Mouse (Mus musculus) lung, adult 2 months (tissue): Measurements from ENCODE around the gene Gm44790. TPM values are rescaled to one million over a fixed set of nuclear protein-coding genes. Genes with fewer than 3 reads are reported as not detected.
A peak's percentile ranks its signal among the peaks of the same experiment; 100 is the strongest.

Source experiments
- DNase-seq: peaks from one replicate; pipeline ENCODE4 v3.0.0; 2022
- H3K4me1 ChIP-seq: fragments of 200-500 bp; 2 replicates; pipeline ENCODE4 v1.6.1; 2011; ENCODE audit warnings: low read length; ENCODE audit not compliant: control insufficient read depth, insufficient read depth
- H3K4me3 ChIP-seq: fragments of 200-500 bp; replicated peaks from 2 replicates; pipeline ENCODE3; 2011; ENCODE audit warnings: low read depth, mild to moderate bottlenecking, control low read depth, low read length; ENCODE audit errors: extremely low read depth
- CTCF ChIP-seq: fragments of 200-500 bp; IDR thresholded peaks from 2 replicates; pipeline ENCODE4 v1.5.1; 2011; ENCODE audit warnings: mild to moderate bottlenecking, low read length, control low read depth; ENCODE audit not compliant: insufficient read depth
- POLR2A ChIP-seq: fragments of 200-500 bp; IDR thresholded peaks from 2 replicates; pipeline ENCODE4 v1.6.1; 2011; ENCODE audit warnings: low read depth, mild to moderate bottlenecking, control low read depth, low read length, borderline replicate concordance; ENCODE audit errors: extremely low read depth
- WGBS: fragments of 180-500 bp; shearing (Covaris S2); methylation state at CpG from one replicate; pipeline ENCODE4 v1.1.7; 2018; 5-methylcytosine and 5-hydroxymethylcytosine counted together
- polyA plus RNA-seq: library from polyadenylated mRNA; depleted of rRNA; stranded (reverse); fragments of >200 nt; gene quantifications from 2 replicates; pipeline ENCODE4 v1.2.3, GENCODE M21; 2012

The Gm44790 gene
- polyA plus RNA-seq, 1 experiment: 6.9 TPM

DNA sequence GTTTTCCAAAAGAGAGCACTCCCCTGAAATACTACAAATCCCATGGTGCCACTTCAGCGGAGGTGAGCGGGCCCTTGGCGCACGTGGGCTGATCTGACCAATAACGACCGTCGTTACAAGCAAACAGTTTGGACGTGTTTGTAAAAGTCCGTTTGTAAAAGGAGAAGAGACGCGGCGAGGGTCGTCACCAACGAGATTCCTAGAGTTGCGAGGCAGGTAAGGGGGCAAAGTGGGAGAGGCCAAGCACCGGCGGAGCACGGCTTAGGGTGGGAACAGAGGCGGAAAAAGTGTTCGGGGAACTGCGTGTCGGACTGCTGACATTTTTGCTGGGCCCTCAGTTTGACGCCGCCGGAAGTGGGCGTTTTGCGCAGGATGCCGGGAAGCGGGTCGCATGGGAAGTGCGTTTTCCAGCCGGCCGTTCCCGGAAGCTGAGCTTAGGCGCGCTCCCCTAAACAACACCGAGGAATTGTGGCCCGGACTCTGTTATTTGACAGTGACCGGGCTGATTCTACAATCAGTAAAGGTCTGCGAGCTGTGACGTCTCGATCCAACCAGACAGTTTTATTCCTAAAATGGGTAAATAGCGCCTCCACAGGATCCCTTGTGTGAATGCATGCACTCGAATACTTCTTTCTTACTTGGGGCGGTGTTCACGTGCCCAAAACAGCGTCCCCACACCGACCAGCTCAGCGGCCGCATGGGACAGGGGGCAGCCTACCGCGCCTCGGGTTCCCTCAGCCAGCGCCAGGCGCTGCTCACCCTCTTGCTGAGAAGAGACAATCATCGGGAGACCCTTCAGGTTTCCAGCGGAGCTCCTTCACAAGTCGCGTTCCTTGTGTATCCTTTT lies 12.0 kb downstream of the Gm44790 start, which contains the start of gene C87436:
TSS of gene C87436 (plus strand) at position 103 of the 847 bp plus-strand sequence.
- H3K4me1 ChIP-seq: peaks cover 3% of the 10 kb centered on the region
- under 1% methylated on average over 59 of the region's 59 CpGs for WGBS
- DNase-seq: peak; percentile 96
- TF ChIP-seq CTCF: peak; percentile 25; the same call in 1 of the 2 replicates
- TF ChIP-seq POLR2A: peak; percentile 90
- H3K4me3 ChIP-seq: peak within 1 kb of the TSS; percentile 99

DNA sequence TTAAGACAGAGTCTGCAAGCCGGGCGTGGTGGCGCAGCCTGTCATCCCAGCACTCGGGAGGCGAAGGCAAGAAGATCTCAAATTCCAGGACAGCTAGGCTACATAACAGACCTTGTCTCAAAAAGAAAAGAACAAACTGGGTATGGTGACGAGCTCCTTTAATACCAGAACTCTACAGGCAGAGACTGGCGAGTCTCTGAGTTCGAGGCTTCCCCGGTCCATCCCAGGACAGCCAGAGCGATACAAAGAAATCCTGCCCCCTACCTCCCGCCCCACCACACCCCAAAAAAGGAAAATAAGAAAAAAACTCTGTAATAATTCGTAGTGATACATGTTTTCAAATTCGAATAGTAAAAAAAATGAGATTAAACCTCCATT lies 12.7 kb downstream of the Gm44790 start:
- WGBS: 3% methylated on average over 13 of the region's 13 CpGs

GRCm38 (mm10) chr6:86439531-86439930 lies 13.1 kb downstream of the Gm44790 start:
- no peak for DNase-seq
- TF ChIP-seq CTCF (no peak), POLR2A (no peak)
- Histone ChIP-seq H3K4me3 (no peak overlapping the region), H3K4me1 (peaks cover 3% of the 10 kb centered on the region)
- 83% methylated on average over 1 of the region's 1 CpGs for WGBS

More for the DNA sequence above, 12.7 kb downstream of the Gm44790 start:
- TF ChIP-seq CTCF: no peak
- peaks cover 3% of the 10 kb centered on the region for H3K4me1 ChIP-seq
- peak overlapping the region; percentile 99 for H3K4me3 ChIP-seq
- no peak for DNase-seq

GRCm38 (mm10) chr6:86441571-86441970 lies 15.1 kb downstream of the Gm44790 start:
- WGBS: 92% methylated on average over 10 of the region's 10 CpGs
- no peak for DNase-seq
- no peak overlapping the region for H3K4me3 ChIP-seq
- TF ChIP-seq POLR2A (no peak), CTCF (no peak)
- peaks cover 3% of the 10 kb centered on the region for H3K4me1 ChIP-seq

DNA sequence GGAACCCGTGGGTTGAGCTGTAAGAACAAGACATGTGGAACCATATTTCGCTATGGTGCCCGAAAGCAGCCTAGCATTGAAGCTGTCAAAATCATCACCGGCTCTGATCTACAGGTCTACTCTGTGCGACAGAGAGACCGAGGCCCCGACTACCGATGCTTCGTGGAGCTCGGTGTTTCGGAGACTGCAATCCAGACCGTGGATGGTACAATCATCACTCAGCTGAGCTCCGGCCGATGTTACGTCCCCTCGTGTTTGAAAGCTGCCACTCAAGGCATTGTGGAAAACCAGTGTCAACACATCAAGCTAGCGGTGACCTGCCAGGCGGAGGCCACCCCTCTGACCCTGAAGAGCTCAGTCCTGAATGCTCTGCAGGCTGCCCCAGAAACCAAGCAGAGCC lies 19.1 kb downstream of the Gm44790 start:
- Histone ChIP-seq H3K4me3 (no peak overlapping the region), H3K4me1 (no peaks in the 10 kb centered on the region)
- 92% methylated on average over 18 of the region's 18 CpGs for WGBS
- DNase-seq: no peak
- no peak for TF ChIP-seq POLR2A
- TF ChIP-seq CTCF: no peak

DNA sequence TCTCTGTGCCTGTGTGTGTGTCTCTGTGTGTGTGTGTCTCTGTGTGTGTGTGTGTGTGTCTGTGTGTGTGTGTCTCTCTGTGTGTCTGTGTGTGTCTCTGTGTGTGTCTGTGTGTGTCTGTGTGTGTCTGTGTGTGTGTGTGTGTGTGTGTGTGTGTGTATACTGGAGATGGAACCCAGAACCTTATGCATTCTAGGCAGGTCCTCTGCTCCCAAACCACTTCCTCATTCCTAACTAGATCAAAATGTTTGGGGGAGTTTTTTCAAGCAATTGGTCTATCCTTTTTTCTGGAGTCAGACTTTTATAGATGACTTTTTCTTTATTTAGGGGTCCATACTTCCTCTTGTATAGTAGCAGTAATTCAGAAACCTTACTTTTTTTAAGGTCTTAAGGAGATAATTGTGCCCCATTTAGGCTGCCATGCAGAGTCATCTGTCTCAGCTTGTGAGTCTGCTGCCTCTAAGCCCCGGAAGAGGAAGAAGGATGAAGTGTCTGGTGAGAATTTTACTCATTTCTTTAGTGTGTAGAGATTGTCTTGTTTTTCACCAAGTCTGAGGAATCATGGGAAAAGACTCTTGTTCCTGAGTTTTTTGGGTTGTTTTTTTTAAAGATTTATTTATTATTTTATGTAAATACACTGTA lies 20.6 kb downstream of the Gm44790 start:
- no peaks in the 10 kb centered on the region for H3K4me1 ChIP-seq
- 71% methylated on average over 1 of the region's 1 CpGs for WGBS
- no peak overlapping the region for H3K4me3 ChIP-seq
- DNase-seq: no peak
- TF ChIP-seq CTCF (no peak), POLR2A (no peak)

DNA sequence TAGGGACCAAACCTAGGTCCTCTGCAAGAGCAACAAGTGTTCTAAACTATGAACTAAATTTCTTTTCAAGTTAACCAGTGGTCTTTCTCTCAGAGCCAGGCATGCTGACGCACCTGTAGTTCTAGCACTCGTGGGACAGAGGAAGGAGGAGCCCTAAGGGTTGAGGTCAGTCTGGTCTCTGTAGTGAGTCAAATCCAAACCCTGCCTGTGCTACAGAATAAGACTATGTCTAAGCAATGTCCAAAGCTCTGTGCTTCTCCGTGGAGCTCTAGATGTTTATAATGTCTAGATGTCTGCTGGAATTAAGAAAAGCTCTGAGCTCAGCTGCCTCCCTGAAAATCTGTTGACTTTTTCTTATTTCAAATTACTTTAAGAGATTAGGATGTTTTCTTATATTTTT lies 30.3 kb downstream of the Gm44790 start:
- no peak overlapping the region for H3K4me3 ChIP-seq
- no peak for DNase-seq
- no peak for TF ChIP-seq POLR2A
- TF ChIP-seq CTCF: no peak
- no peaks in the 10 kb centered on the region for H3K4me1 ChIP-seq
- WGBS: 83% methylated on average over 3 of the region's 3 CpGs

DNA sequence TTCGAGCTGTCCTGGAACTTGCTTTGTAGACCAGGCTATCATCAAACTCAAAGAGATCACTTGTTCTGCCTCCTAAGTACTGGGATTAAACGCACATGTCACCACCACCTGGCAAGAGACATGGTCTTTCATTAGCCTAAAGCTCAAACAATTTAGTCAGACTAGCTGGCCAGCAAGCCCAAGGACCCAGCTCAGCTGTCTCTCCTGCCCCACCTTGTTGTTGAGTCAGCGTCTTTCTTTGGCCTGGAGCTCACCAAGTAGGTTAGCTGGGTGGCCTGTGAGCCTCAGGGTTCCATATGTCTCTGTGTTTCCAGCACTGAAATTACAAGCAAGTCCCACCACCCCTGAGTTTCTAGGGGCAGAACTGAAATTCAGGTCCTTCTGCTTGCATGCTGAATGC lies 36.6 kb downstream of the Gm44790 start:
- no peaks in the 10 kb centered on the region for H3K4me1 ChIP-seq
- no peak for TF ChIP-seq POLR2A
- no peak for TF ChIP-seq CTCF
- 94% methylated on average over 3 of the region's 3 CpGs for WGBS
- DNase-seq: no peak
- H3K4me3 ChIP-seq: no peak overlapping the region

DNA sequence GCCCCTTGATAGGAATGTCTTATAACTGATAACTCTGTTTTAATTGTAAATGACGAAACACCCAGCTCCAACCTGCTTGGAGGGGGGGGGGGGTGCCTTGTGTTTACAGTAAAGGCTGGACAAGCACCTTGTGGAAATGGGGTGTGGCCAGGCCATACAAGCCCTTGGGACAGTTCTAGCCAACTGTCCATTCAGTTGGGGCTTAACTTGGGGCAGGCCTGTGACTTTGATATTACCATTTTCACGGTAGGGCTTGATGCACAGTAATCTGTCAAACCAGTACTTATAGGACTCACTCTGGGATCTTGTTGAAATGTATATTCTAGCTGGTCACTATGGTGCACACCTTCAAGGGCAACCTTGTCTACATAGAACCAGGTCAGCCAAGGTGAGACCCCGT lies 44.9 kb downstream of the Gm44790 start:
- TF ChIP-seq CTCF (no peak), POLR2A (no peak)
- Histone ChIP-seq H3K4me1 (peaks cover 13% of the 10 kb centered on the region), H3K4me3 (no peak overlapping the region)
- WGBS: 76% methylated on average over 3 of the region's 3 CpGs
- DNase-seq: no peak

DNA sequence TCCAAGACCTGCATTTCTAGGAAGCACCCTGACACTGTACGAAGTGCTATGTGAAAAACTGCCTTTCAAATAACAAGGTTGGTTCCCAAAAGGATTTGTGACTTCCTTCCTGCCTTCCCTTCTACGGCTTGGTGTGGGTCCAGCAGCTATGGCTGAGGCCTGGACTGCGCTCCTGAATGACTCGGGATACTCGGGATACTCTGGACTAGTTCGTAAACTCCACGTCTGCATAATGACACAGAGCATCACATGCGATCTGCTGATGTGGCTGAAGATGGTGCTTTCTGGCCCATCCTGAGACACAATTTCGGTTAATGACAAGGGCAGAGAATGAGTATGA lies 45.3 kb downstream of the Gm44790 start:
- H3K4me3 ChIP-seq: peak overlapping the region; percentile 71
- DNase-seq: no peak
- 5% methylated on average over 9 of the region's 9 CpGs for WGBS
- peaks cover 13% of the 10 kb centered on the region for H3K4me1 ChIP-seq
- TF ChIP-seq CTCF: no peak
- no peak for TF ChIP-seq POLR2A
